Mouse (Mus musculus) testis, adult 10 weeks (tissue): Measurements from ENCODE around the gene Ugt2b5. TPM values are rescaled to one million over a fixed set of nuclear protein-coding genes. Genes with fewer than 3 reads are reported as not detected.

ENCODE experiments used
- polyA plus RNA-seq: library from polyadenylated mRNA; stranded (reverse); fragments of 350-450 nt; fragmentation: Illumina TruSeq; extraction: RNeasy Lipid Tissue Mini Kit (QIAGEN cat#74804); gene quantifications from one replicate; pipeline ENCODE4 v1.2.3, GENCODE M21; 2014; ENCODE audit warnings: low read depth, low replicate concordance

Ugt2b5 gene
- 0.50 TPM for polyA plus RNA-seq

DNA sequence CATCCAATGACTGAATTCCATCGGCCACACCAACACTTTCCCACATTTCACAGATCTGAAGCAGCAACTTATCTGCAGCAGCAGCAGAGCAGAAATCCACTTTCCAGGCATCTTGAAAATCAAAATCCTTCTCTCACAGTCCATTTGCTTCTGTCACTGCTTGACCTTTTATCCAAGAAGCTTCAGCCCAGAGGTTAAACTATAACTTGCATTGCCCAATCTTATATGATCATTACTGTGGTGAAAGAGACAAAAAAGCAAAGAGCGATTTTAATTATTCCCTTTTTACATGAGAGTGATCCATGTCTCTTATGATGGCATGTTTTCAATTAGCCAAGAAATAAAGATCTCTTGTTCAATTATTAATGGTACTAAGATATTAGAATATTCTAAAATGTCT, at the start of gene Ugt2b5:
TSS of gene Ugt2b5 (minus strand) at position 123 of the 400 bp plus-strand sequence.

DNA sequence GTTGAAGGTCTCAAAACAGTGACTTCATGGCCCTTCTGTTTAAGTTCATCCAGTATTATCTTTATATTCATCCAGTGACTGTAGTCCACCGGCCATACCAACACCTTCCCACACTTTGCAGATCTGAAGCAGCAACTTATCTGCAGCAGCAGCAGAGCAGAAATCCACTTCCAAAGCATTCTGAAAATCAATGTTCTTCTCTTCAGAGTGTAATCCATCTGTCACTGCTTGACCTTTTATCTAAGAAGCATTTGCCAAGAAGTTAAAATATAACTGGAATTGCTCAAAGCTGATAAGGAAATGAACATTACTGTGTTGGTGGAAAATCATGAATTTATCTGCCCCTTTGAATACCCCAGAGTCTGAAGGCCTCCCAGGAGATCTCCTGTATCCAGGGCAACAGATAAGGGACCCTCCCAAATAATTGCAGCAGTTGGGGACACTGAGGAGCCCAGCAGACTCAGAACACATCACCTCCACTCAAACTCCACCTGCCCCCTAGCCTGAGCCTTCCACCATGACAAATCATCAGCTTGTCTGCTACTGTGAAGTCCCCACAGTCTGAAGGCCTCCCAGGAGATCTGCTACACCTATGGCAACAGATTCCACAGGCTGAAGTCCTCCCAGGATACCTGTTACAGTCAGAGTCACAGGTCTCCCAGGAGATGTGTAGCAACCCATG, 47.6 kb downstream of the Ugt2b5 start, which contains the start of gene Ugt2b36:
TSS of gene Ugt2b36 (minus strand) at position 210 of the 682 bp plus-strand sequence.

Other genes with a start within 250 kb of the Ugt2b5 start
- 0.35 TPM for gene Ugt2b34, start 233.4 kb downstream of the Ugt2b5 start, polyA plus RNA-seq
- gene Ugt2b1, start 213.8 kb downstream of the Ugt2b5 start, polyA plus RNA-seq: not detected
- 0.10 TPM for gene Ugt2b35, start 139.5 kb downstream of the Ugt2b5 start, polyA plus RNA-seq
- 0.11 TPM for gene Ugt2b36, start 47.8 kb downstream of the Ugt2b5 start, polyA plus RNA-seq
- not detected for gene Ugt2b37, start 114.5 kb upstream of the Ugt2b5 start, polyA plus RNA-seq
- gene Ugt2a3, start 196.9 kb upstream of the Ugt2b5 start, polyA plus RNA-seq: 0.13 TPM